Mouse (Mus musculus) spleen, adult 2 months (tissue): ENCODE data around the gene Ankar.

Source experiments
- CTCF ChIP-seq: fragments of 200-500 bp; IDR thresholded peaks from 2 replicates; pipeline ENCODE4 v1.5.1; 2011; ENCODE audit warnings: mild to moderate bottlenecking, inconsistent platforms; ENCODE audit not compliant: insufficient read depth, insufficient read length, insufficient replicate concordance; ENCODE audit errors: extremely low read depth
- POLR2A ChIP-seq: fragments of 200-500 bp; IDR thresholded peaks from 2 replicates; pipeline ENCODE4 v1.6.1; 2011; ENCODE audit warnings: low read depth, low read length, inconsistent platforms

- no peak for TF ChIP-seq POLR2A
- no peak for TF ChIP-seq CTCF
Observed at GRCm38 (mm10) chr1:72722646-72723045, 22.3 kb upstream of the Ankar start.
